Mouse (Mus musculus): ENCODE results near the gene Setd2. TPM values are rescaled to one million over a fixed set of nuclear protein-coding genes. Genes with fewer than 3 reads are reported as not detected.

Setd2 gene
- total RNA-seq (2021): 10 to 100 TPM; 62.6 to 67.6 TPM

- peak; percentile 71 to 72 for DNase-seq
These were observed at the start of gene Setd2 for GRCm38 (mm10) chr9:110532538-110533291. Gene Setd2, plus strand, starts transcription at chr9:110532597.

- no peak for DNase-seq
These were observed 43.6 kb upstream of the Setd2 start for GRCm38 (mm10) chr9:110488841-110489240.

DNA sequence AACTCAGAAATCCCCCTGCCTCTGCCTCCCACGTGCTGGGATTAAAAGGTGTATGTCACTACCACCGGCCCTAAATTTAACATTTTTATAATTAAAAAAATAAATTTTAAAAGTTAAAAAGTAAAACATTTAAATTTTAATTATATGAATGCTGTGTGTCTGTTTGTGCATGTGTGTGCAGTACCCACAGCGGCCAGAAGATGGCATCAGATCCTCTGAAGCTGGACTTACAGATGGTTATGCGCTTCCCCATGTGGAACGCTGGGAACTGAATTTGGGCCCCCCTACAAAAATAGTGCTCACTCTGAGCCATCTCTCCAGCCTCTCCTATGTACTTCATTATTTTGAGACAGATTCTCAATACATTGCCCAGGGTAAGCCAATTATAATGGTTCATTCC lies 41.5 kb upstream of the Setd2 start:
- no peak for DNase-seq

DNA sequence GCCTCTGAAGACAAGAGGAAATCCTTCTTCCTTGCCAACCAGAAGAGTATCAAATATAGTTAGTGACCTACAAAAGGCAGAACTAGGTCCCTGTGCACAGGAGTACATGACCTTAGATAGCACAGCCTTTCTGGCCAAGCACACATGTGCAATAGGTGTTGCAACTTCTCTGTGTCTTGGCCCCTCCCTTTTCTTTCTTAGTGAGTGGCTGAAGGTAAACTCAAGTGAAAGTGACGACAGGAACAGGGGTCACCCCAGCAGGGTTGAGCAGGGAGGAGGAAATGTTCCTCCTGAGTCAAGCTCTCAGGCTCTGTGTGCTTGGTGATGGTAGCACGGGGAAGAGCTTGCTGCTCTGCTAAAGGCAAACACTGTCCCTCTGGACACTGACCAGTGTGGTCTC lies 6.7 kb upstream of the Setd2 start:
- no peak for DNase-seq

GRCm38 (mm10) chr9:110529002-110529737 lies 3.2 kb upstream of the Setd2 start:
- DNase-seq: no peak

GRCm38 (mm10) chr9:110530650-110531049 lies 1.7 kb upstream of the Setd2 start:
- no peak for DNase-seq

DNA sequence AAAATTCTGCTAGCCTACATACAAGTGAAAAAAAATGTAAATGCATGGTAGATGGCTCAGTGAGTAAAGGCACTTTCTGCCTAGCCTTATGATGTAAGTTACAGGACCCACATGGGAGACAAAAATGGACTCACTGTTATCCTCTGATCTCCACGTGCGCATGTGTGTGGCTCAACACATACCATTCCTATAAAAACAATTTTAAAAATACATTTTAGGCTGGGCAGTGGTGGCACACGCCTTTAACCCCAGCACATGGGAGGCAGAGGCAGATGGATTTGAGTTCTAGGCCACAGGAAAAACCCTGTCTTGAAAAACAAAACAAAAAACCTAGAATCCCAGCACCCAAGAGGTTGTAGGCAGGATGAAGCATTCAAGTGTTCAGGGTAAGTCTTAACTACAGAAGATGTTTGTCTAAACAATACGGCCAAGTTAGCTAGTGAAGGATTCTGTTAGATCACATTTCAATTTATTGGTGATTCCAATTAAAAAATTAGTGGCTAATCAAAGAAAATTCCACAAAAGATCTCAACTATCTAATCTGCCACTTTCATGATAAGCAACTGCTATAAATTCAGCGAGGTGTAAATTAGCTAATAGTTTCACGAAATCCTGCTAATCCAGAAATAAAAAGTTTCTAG lies 1.1 kb upstream of the Setd2 start:
- DNase-seq: no peak

- DNase-seq: peak; percentile 92 to 93
These were observed 395 bp upstream of the Setd2 start for GRCm38 (mm10) chr9:110531914-110532489.

DNA sequence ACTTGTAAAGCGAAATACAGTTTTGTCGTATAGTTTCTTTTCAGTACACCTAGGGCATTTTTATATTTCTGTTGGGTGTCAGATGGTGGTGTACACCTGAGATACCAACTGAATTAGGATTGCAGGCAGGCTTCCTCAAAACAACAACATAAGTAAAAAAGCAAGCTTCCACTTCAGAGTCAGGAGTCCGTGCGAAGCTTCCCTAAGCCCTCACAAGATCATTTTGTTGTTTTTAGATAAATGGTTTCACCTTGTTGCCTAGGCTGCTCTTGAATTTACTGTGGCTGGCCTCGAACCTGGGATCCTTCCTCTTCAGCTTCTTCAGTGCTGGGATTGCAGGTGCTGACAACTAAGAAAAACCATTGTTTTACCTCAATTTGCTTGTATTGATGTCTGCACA lies 1.2 kb downstream of the Setd2 start:
- no peak for DNase-seq

- DNase-seq: no peak
These were observed 2.7 kb downstream of the Setd2 start for GRCm38 (mm10) chr9:110535114-110535513.

GRCm38 (mm10) chr9:110536636-110537035 lies 4.2 kb downstream of the Setd2 start:
- DNase-seq: no peak

- no peak for DNase-seq
These were observed 6.1 kb downstream of the Setd2 start for GRCm38 (mm10) chr9:110538511-110538910.

- DNase-seq: no peak
These were observed 9.6 kb downstream of the Setd2 start for GRCm38 (mm10) chr9:110541988-110542387.

- no peak for DNase-seq
These were observed 15.9 kb downstream of the Setd2 start for GRCm38 (mm10) chr9:110548261-110548660.

- no peak for DNase-seq
These were observed 35.9 kb downstream of the Setd2 start for GRCm38 (mm10) chr9:110568309-110568708.

DNA sequence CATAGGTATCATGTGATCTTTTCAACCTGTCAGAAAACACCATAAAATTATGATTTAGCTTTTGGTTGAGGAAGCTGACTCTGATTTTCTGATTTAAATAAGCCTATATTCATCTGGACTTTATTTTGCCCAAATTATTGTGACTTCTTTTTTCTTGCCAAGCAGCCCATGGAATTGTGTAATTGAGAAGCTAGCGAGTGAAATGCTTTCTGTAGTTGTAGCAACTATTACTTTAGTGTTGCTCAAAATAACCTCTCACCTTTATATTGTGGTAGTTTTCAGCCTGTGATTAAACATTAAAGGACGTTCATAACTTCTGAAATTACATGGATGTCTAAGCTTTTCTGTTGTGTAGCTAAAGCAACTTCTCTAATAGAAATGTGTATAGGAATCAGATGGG lies 49.8 kb downstream of the Setd2 start:
- no peak for DNase-seq

DNA sequence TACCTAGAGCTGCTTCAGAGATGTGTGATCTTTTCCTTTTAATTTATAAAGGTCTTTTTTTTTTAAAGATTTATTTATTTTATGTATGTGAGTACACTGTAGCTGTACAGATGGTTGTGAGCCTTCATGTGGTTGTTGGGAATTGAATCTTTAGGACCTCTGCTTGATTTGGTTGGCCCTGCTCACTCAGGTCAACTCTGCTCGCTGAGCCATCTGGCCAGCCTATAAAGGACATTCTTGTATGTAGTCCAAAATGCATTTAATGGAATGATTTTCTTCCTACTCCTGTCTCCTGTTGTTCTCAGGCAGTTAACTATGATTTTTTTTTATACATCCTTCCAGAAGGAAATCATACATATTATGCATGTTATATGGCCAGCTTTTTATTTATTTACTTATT lies 51.1 kb downstream of the Setd2 start:
- no peak for DNase-seq

DNA sequence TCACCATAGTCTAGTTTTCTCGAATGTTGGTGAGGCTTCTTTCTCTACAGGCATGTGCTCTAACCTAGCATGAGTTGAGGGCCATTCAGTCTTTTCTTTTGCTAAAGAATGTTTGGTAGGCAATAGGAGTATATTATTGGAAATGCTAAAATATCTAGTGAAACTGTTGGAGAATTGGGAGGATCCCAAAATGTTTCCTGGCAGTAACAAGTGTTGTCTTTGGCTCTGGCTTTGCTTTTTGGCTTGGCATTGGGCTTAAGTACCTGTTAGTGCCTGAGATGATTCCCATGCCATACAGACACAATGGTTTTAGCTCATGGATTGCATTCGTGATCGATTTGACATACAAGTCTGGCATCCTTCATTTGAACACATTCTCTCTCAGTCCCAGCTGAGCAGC lies 79.1 kb downstream of the Setd2 start:
- no peak for DNase-seq

- no peak for DNase-seq
These were observed 84.7 kb downstream of the Setd2 start for GRCm38 (mm10) chr9:110617081-110617480.

- DNase-seq: no peak
These were observed 87.8 kb downstream of the Setd2 start for GRCm38 (mm10) chr9:110620180-110620579.

GRCm38 (mm10) chr9:110620685-110621084 lies 88.3 kb downstream of the Setd2 start:
- no peak for DNase-seq

DNA sequence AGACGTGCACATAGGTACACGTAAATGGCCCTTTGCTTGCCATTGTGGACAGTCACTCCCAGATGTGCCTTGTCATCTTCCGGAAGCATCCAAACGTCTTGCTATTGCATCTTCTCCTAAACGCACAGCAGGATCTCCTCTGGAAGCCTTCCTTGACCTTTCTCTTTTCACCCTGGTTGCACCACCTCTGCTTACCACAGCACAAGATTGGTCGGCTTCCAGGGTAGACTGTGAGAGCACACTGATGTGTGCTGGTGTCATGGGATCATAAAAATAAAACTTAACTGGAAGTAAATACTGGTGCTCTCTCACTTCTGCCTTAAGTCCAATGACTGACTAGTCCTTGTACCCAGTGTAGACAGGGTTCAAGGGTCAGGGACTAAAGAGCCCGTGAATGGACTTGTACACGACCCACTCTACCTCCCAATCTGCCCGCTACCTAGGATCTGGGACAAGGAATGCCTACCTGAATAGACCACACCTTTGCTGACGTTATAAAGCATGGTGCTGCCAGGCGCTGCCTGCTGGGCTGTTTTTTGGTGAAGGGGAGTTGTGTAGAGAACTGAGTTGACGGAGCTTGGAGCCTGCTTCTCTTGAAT lies 90.3 kb downstream of the Setd2 start:
- DNase-seq: no peak
